Mouse (Mus musculus) E14TG2a.4 (cell line): ENCODE measurements around the gene Prr19.
A peak's percentile ranks its signal among the peaks of the same experiment; 100 is the strongest.

Source experiments
- H3K27me3 ChIP-seq: 2 replicates; pipeline ENCODE4 v1.6.1; 2014; ENCODE audit warnings: low read length, control low read depth; ENCODE audit not compliant: insufficient read depth
- H3K36me3 ChIP-seq: 2 replicates; pipeline ENCODE4 v1.6.1; 2014; ENCODE audit warnings: low read length, control low read depth; ENCODE audit not compliant: insufficient read depth
- H3K4me1 ChIP-seq: replicated peaks from 2 replicates; pipeline ENCODE4 v1.6.1; 2014; ENCODE audit warnings: low read depth, low read length, control low read depth
- H3K4me3 ChIP-seq: replicated peaks from 2 replicates; pipeline ENCODE4 v1.5.1; 2014; ENCODE audit warnings: mild to moderate bottlenecking, low read length
- H3K9me3 ChIP-seq: 2 replicates; pipeline ENCODE4 v1.6.1; 2014; ENCODE audit warnings: low read length, control low read depth
- CTCF ChIP-seq: conservative IDR thresholded peaks from 2 replicates; pipeline ENCODE4 v1.5.1; 2014; ENCODE audit warnings: low read length
- NANOG ChIP-seq: IDR thresholded peaks from 2 replicates; pipeline ENCODE4 v1.6.1; 2014; ENCODE audit warnings: borderline replicate concordance, low read length, mixed read lengths
- POU5F1 ChIP-seq: IDR thresholded peaks from 2 replicates; pipeline ENCODE4 v1.6.1; 2014; ENCODE audit warnings: low read length, borderline replicate concordance

Prr19 gene

DNA sequence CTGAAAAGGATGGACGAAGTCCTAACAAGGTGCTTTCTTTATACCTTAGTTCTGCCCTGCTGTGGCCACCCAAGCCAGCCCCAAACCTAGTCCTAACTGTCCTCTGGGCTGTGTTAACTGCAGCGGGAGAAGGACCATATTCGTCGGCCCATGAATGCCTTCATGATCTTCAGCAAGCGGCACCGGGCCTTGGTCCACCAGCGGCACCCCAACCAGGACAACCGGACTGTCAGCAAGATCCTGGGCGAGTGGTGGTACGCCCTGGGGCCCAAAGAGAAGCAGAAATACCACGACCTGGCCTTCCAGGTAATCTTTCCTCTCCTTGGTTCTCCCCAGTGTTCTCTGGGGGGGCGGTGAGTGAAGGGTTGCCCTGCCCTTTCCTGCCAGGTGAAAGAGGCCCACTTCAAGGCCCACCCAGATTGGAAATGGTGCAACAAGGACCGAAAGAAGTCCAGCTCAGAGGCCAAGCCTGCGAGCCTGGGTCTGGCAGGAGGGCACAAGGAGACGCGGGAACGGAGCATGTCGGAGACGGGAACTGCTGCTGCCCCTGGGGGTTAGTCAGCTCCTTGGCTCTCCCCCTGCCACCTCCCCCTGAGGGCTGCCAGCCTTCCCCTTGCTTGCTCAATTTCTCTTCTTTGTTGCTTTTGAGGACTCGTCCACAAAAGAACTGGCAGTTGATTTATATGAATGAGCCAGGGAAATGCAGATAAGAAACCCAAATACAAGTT is 15.5 kb upstream of the Prr19 start:
- no peaks in the 10 kb centered on the region for H3K9me3 ChIP-seq
- H3K4me1 ChIP-seq, result peaks cover 84% of the 10 kb centered on the region
- H3K27me3 ChIP-seq, result no peaks in the 10 kb centered on the region
- H3K36me3 ChIP-seq, result peaks cover 69% of the 10 kb centered on the region
- TF ChIP-seq POU5F1 (no peak), NANOG (no peak), CTCF (no peak)
- no peak overlapping the region for H3K4me3 ChIP-seq

DNA sequence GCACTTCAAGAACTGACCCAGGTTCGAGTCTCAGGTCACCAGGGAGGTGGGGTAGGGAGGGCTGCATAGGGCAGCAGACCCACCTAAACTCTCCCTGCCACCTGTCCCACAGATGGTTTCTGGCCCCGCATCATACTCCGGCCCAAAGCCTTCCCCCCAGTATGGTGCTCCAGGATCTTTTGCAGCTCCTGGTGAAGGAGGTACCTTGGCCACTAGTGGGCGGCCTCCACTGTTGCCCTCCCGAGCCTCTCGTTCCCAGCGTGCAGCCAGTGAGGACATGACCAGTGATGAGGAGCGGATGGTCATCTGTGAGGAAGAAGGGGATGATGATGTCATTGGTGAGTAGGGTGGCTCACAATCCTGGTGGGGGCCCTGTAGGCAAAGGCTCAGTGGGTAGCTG is 14.2 kb upstream of the Prr19 start:
- Histone ChIP-seq H3K36me3 (peaks cover 82% of the 10 kb centered on the region), H3K4me3 (no peak overlapping the region), H3K4me1 (peaks cover 86% of the 10 kb centered on the region), H3K27me3 (no peaks in the 10 kb centered on the region), H3K9me3 (no peaks in the 10 kb centered on the region)
- TF ChIP-seq CTCF (peak; percentile 23; the same call in 1 of the 2 replicates), POU5F1 (no peak)

DNA sequence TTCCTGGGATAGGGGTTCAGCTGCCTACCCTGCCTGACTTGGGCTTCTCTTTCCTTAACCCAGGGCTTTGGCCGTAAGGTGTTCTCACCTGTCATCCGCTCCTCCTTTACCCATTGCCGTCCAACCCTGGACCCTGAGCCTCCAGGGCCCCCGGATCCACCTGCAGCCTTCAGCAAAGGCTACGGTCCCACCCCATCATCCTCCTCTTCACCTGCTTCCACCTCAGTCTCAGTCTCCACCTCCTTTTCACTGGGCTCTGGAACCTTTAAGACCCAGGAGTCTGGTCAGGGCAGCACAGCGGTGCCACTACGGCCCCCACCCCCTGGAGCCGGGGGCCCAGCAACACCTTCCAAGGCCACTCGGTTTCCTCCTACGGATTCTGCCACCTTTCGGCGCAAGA is 13.2 kb upstream of the Prr19 start:
- Histone ChIP-seq H3K4me1 (peaks cover 93% of the 10 kb centered on the region), H3K27me3 (no peaks in the 10 kb centered on the region), H3K36me3 (peaks cover 92% of the 10 kb centered on the region), H3K4me3 (no peak overlapping the region), H3K9me3 (no peaks in the 10 kb centered on the region)
- no peak for TF ChIP-seq POU5F1
- TF ChIP-seq CTCF, result no peak
- no peak for TF ChIP-seq NANOG

DNA sequence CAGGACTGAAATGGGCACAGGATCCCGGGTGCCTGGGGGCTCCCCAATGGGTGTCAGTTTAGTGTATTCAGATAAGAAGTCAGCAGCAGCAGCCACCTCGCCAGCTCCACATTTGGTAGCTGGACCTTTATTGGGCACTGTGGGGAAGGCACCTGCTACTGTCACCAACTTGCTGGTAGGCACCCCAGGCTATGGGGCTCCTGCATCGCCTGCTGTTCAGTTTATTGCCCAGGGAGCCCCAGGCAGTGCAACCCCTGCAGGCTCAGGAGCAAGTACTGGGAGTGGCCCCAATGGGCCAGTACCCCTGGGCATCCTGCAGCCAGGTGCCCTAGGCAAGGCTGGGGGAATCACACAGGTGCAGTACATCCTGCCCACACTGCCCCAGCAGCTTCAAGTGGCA is 12.5 kb upstream of the Prr19 start:
- H3K4me1 ChIP-seq, result peaks cover 93% of the 10 kb centered on the region
- TF ChIP-seq CTCF, result no peak
- no peak for TF ChIP-seq POU5F1
- no peak for TF ChIP-seq NANOG
- no peak overlapping the region for H3K4me3 ChIP-seq
- H3K9me3 ChIP-seq, result no peaks in the 10 kb centered on the region
- peaks cover 99% of the 10 kb centered on the region for H3K36me3 ChIP-seq
- no peaks in the 10 kb centered on the region for H3K27me3 ChIP-seq

DNA sequence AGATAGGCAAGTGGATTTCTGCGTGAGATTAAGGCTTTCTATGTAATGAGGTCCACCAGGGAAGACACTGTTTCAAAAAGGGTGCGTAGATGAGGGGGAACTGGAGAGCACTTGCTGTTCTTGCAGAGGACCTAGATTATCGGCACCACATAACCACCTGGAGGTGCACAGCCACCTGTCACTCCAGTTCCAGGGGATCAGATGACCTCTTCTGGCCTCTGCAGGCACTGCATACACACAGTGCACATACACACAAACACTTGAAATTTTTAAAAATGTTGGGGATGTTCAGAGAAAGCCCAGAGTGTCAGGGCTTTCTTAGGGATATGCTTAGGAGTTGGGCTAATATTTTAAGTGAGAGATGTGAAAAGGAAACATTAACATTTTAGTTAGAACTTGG is 11.3 kb upstream of the Prr19 start:
- H3K4me3 ChIP-seq, result no peak overlapping the region
- TF ChIP-seq POU5F1 (no peak), CTCF (peak; percentile 46), NANOG (no peak)
- peaks cover 100% of the 10 kb centered on the region for H3K36me3 ChIP-seq
- H3K4me1 ChIP-seq, result peaks cover 90% of the 10 kb centered on the region
- H3K27me3 ChIP-seq, result no peaks in the 10 kb centered on the region
- no peaks in the 10 kb centered on the region for H3K9me3 ChIP-seq

DNA sequence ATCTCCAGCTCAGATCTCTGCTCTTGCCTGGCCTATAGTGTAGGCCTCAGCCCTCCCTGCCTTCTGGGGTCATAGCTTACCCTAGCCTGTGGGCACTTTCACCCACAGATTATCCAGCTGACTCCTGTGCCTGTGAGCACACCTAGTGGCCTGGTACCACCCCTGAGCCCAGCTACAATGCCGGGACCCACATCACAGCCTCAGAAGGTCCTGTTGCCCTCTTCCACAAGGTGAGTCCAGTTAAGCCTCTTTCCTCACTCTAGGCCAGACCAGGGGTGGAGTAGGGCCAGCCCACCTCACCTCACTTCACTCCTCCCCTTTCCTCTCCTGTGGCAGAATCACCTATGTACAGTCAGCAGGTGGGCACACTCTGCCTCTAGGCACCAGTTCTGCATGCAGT is 10.7 kb upstream of the Prr19 start:
- peaks cover 100% of the 10 kb centered on the region for H3K36me3 ChIP-seq
- H3K4me3 ChIP-seq, result peak overlapping the region; percentile 35; the same call in 1 of the 2 replicates
- H3K27me3 ChIP-seq, result no peaks in the 10 kb centered on the region
- no peak for TF ChIP-seq CTCF
- TF ChIP-seq POU5F1, result no peak
- no peak for TF ChIP-seq NANOG
- peaks cover 85% of the 10 kb centered on the region for H3K4me1 ChIP-seq
- no peaks in the 10 kb centered on the region for H3K9me3 ChIP-seq

DNA sequence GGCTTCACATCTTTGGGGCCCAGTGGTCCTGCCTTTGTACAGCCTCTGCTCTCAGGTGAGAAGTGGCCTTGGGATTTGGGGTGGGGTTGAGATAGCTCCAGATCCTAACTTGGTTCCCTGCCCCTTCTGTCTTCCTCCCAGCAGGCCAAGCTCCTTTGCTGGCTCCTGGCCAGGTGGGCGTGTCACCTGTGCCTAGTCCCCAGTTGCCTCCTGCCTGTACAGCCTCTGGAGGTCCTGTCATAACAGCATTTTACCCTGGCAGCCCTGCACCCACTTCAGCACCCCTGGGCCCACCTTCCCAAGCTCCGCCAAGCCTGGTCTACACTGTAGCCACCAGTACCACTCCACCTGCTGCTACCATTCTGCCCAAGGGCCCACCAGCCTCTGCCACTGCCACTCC is 10.3 kb upstream of the Prr19 start:
- no peaks in the 10 kb centered on the region for H3K27me3 ChIP-seq
- H3K4me3 ChIP-seq, result peak overlapping the region; percentile 35; the same call in 1 of the 2 replicates
- H3K4me1 ChIP-seq, result peaks cover 81% of the 10 kb centered on the region
- TF ChIP-seq NANOG (no peak), CTCF (no peak), POU5F1 (no peak)
- H3K36me3 ChIP-seq, result peaks cover 100% of the 10 kb centered on the region
- no peaks in the 10 kb centered on the region for H3K9me3 ChIP-seq

DNA sequence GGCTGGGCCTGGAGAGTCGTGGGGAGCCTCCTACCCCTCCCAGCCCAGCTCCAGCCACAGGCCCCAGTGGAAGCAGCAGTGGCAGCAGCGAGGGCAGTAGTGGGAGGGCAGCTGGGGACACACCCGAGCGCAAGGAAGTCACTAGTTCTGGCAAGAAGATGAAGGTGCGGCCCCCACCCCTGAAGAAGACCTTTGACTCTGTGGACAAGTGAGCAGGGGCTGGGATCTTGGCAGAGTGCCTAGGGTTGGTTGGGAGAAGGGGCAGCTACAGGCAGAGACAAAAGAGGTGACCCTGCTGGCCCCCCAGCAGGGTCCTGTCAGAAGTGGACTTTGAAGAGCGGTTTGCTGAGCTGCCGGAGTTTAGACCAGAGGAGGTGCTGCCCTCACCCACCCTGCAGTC is 9.1 kb upstream of the Prr19 start:
- peaks cover 93% of the 10 kb centered on the region for H3K36me3 ChIP-seq
- H3K4me3 ChIP-seq, result peak overlapping the region; percentile 35
- no peaks in the 10 kb centered on the region for H3K27me3 ChIP-seq
- TF ChIP-seq POU5F1 (no peak), CTCF (no peak), NANOG (no peak)
- no peaks in the 10 kb centered on the region for H3K9me3 ChIP-seq
- peaks cover 84% of the 10 kb centered on the region for H3K4me1 ChIP-seq

DNA sequence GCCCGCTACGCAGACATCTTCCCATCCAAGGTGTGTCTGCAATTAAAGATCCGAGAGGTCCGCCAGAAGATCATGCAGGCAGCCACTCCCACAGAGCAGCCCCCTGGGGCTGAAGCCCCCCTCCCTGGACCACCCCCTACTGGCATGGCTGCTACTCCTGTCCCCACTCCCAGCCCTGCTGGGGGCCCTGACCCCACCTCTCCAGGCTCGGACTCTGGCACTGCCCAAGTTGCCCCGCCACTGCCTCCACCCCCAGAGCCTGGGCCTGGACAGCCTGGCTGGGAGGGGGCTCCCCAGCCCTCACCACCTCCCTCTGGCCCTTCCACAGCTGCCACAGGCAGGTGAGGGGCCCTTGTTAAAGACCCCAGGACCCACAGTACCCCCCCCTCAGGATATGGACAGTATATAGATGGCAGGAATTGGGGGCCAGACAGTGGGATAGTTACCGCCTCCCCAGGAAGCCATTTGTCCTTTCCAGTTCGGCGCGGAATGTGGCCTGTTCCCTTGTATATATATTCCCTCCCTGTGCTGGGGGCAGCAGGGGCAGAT is 7.9 kb upstream of the Prr19 start:
- no peak for TF ChIP-seq CTCF
- no peak for TF ChIP-seq POU5F1
- TF ChIP-seq NANOG, result no peak
- Histone ChIP-seq H3K4me1 (peaks cover 79% of the 10 kb centered on the region), H3K9me3 (no peaks in the 10 kb centered on the region), H3K27me3 (no peaks in the 10 kb centered on the region), H3K4me3 (peak overlapping the region; percentile 35), H3K36me3 (peaks cover 82% of the 10 kb centered on the region)
